Mouse (Mus musculus) brown adipose tissue, adult 24 weeks (tissue): ENCODE data around the gene Armc9. TPM values are rescaled to one million over a fixed set of nuclear protein-coding genes. Genes with fewer than 3 reads are reported as not detected.

Experiments used
- H3K27ac ChIP-seq: fragments of 200-500 bp; replicated peaks from 2 replicates; pipeline ENCODE4 v1.5.1; 2012; ENCODE audit warnings: low read depth, mild to moderate bottlenecking, low read length
- H3K4me1 ChIP-seq: fragments of 200-500 bp; 2 replicates; pipeline ENCODE4 v1.6.1; 2012; ENCODE audit warnings: low read length, mixed read lengths; ENCODE audit not compliant: control insufficient read depth, insufficient read depth, insufficient read length
- H3K4me3 ChIP-seq: fragments of 200-500 bp; 2 replicates; pipeline ENCODE4 v1.5.1; 2012; ENCODE audit warnings: low read depth, mild to moderate bottlenecking, low read length, moderate library complexity; ENCODE audit not compliant: insufficient read depth
- polyA plus RNA-seq: library from polyadenylated mRNA; stranded (reverse); fragments of >200 nt; gene quantifications from 2 replicates; pipeline ENCODE4 v1.2.4, GENCODE M21; 2012; ENCODE audit not compliant: missing spikeins, insufficient read depth, insufficient read length

Gene Armc9
- polyA plus RNA-seq, 1 experiment, result 4.4 TPM

DNA sequence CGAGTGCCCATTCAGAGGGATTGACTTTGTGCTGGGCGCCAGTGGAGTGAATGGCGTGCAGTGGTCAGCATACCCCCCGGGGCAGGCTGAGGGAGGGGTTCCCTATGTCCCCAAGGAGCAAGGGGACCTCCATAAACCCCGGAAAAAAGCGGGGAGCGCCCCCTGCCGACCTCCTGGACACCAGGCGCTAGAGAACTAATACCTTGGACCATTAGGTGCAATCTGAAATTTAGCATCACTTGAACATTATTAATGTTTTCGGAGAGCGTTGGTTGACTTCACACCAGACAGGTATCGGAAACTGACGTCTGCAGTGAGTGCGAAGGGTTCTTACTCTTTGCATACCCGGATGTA lies 159.2 kb downstream of the Armc9 start:
- Histone ChIP-seq H3K4me1 (no peaks in the 10 kb centered on the region), H3K27ac (no peak overlapping the region), H3K4me3 (no peak overlapping the region)

- Histone ChIP-seq H3K4me1 (no peaks in the 10 kb centered on the region), H3K4me3 (no peak overlapping the region), H3K27ac (no peak overlapping the region)
These were observed 166.3 kb downstream of the Armc9 start for GRCm38 (mm10) chr1:86320822-86321413.

Other genes starting within 250 kb of the Armc9 start
- gene 4933407L21Rik, start 226.3 kb upstream of the Armc9 start, polyA plus RNA-seq, result not detected in 2 replicates
- gene Gpr55, start 193.8 kb upstream of the Armc9 start, polyA plus RNA-seq, result not detected in 2 replicates
- gene Spata3, start 138.0 kb upstream of the Armc9 start, polyA plus RNA-seq, result not detected in 2 replicates
- 0.40 TPM in 1 of 2 replicates, not detected in the other for gene 2810459M11Rik, start 108.9 kb upstream of the Armc9 start, polyA plus RNA-seq
- 76.2 and 91.1 TPM in 2 replicates for gene Psmd1, start 90.4 kb upstream of the Armc9 start, polyA plus RNA-seq
- gene Htr2b, start 42.8 kb upstream of the Armc9 start, polyA plus RNA-seq, result not detected in 2 replicates
- gene Gm21972, start 21.1 kb upstream of the Armc9 start, polyA plus RNA-seq, result 3.1 TPM in 1 of 2 replicates, not detected in the other
- gene B3gnt7, start 148.1 kb downstream of the Armc9 start, polyA plus RNA-seq, result not detected in 2 replicates
- 88.2 and 112 TPM in 2 replicates for gene Ncl, start 204.6 kb downstream of the Armc9 start, polyA plus RNA-seq